Mouse (Mus musculus) MEL (cell line): ENCODE measurements around the gene Ccdc141.

Source experiments
- GATA1 ChIP-seq: IDR thresholded peaks from 2 replicates; pipeline ENCODE4 v1.6.1; 2011; ENCODE audit warnings: low read depth, low read length, improper control_type of control experiment
- MXI1 ChIP-seq: IDR thresholded peaks from 2 replicates; pipeline ENCODE4 v1.6.1; 2011; ENCODE audit warnings: mild to moderate bottlenecking, low read depth, low read length, improper control_type of control experiment
- MYC ChIP-seq: IDR thresholded peaks from 2 replicates; pipeline ENCODE4 v1.6.1; 2011; ENCODE audit warnings: low read depth, mild to moderate bottlenecking, low read length, improper control_type of control experiment, moderate library complexity

DNA sequence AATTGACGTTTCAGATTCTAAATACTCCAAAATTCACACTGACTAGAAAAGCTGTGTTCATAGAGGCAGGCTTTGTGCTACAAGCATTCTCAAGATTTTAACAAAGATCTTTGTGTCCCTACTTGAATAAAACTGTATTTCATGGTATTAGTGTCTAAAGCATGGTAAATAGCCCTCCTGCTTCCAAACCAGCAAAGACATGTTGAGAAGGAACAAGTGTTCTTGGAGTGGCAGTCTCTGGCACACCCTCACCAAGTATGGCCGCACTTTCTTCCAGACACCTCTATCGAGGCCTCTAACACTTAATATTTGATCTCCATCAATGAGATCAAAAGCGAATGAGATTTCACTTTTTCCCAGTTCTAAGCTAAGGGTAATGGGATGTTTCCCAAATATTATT, 78.7 kb downstream of the Ccdc141 start:
- no peak for TF ChIP-seq GATA1
- no peak for TF ChIP-seq MYC
- no peak for TF ChIP-seq MXI1
